Mouse (Mus musculus): ENCODE data around the gene Lif. TPM values are rescaled to one million over a fixed set of nuclear protein-coding genes. Genes with fewer than 3 reads are reported as not detected.

Lif gene
- total RNA-seq, 1 experiment: 7.9 TPM

DNA sequence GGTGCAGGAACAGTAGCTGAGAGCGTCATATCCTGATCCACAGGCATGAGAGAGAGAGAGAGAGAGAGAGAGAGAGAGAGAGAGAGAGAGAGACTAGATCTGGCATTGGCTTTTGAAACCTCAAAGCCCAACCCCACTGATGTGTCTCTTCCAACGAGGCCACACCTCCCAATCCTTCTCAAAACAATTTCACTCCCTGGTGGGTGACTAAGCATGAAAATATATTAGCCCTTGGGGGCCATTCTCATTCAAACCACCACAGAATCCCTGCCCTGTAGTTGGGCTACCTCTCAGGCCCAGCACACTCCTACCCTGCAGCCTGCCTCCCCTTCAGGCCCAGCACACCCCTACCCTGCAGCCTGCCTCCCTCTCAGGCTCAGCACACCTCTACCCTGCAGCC, 4.5 kb upstream of the Lif start:
- Histone ChIP-seq H3K9me3 (ENCODE audit: control insufficient read depth, insufficient read depth, low read depth, low read length) (no peaks in the 10 kb centered on the region), H3K4me1 (ENCODE audit: control insufficient read depth in 2 of 2, insufficient read depth in 2 of 2, low read length in 2 of 2, poor library complexity in 1 of 2) (peaks cover 0 to 24% of the 10 kb centered on the region in 2 experiments; a peak in 2 of 4 replicates), H3K9ac (ENCODE audit: insufficient read depth, low read depth, low read length, poor library complexity, severe bottlenecking) (no peak overlapping the region), H3K27ac (ENCODE audit: insufficient read depth, low read depth, low read length, poor library complexity, severe bottlenecking) (no peak overlapping the region), H3K36me3 (ENCODE audit: control insufficient read depth, insufficient read depth, low read length, poor library complexity, severe bottlenecking) (no peaks in the 10 kb centered on the region), H3K4me3 (ENCODE audit: insufficient read depth in 1 of 2, low read depth in 1 of 2, low read length in 2 of 2, poor library complexity in 1 of 2, severe bottlenecking in 1 of 2) (no peak overlapping the region)
- no peak for DNase-seq (ENCODE audit: low read depth, low spot score)
- in situ Hi-C loops (cut with MboI; ENCODE audit: low sequenced_read_pairs in 2 of 2, unreplicated experiment in 2 of 2): loop anchor here in 1 of 2 experiments (10.0 kb wide), 1 partner anchor 172 kb away; no protein-coding TSS in a partner anchor
- TF ChIP-seq CHD2 (IDR thresholded peaks at IDR 0.05; ENCODE audit: low read depth, low read length): no peak
- no peak for TF ChIP-seq ZC3H11A (IDR thresholded peaks at IDR 0.05; ENCODE audit: borderline replicate concordance, low read depth, low read length)
- no peak for TF ChIP-seq MAFK (IDR thresholded peaks at IDR 0.05; ENCODE audit: insufficient read depth, low read depth, low read length)
- no peak for TF ChIP-seq HCFC1 (IDR thresholded peaks at IDR 0.05; ENCODE audit: borderline replicate concordance, insufficient read depth, low read length)
- TF ChIP-seq ZNF384 (IDR thresholded peaks at IDR 0.05; ENCODE audit: low read depth, low read length): no peak

DNA sequence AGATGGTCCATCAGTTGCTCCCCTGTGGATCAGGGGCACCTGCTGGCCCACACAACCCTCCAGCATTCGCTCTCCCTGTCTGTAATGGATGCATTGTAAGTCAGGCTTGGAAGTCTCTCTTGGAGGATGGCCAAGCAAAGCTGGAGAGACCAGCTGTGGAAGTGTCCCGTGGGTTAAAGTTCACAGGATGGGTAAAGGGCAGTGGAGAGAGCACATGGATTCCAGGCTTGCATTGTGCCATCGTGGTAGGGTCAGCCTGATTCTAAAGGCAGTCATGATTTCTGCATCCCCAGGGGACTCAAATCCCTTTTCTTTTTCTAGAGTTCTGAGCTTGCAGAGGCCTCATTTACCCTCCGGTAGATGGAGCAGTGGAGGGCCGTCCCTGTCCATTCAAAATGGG, 399 bp downstream of the Lif start:
- TF ChIP-seq ZC3H11A (IDR thresholded peaks at IDR 0.05; ENCODE audit: borderline replicate concordance, low read depth, low read length) (no peak), MAFK (IDR thresholded peaks at IDR 0.05; ENCODE audit: insufficient read depth, low read depth, low read length) (no peak)
- no peak overlapping the region for H3K27ac ChIP-seq (ENCODE audit: insufficient read depth, low read depth, low read length, poor library complexity, severe bottlenecking)
- in situ Hi-C loops (cut with MboI; ENCODE audit: low sequenced_read_pairs in 2 of 2, unreplicated experiment in 2 of 2): loop anchor here in 1 of 2 experiments (5.0 to 10.0 kb wide), 2 partner anchors 35 to 167 kb away; no protein-coding TSS in a partner anchor

GRCm38 (mm10) chr11:4258657-4259082, 1.3 kb downstream of the Lif start:
- DNase-seq (ENCODE audit: low read depth, low spot score): peak; percentile 68
- TF ChIP-seq ZC3H11A (IDR thresholded peaks at IDR 0.05; ENCODE audit: borderline replicate concordance, low read depth, low read length): peak; percentile 81
- no peak for TF ChIP-seq CHD2 (IDR thresholded peaks at IDR 0.05; ENCODE audit: low read depth, low read length)
- H3K36me3 ChIP-seq (ENCODE audit: control insufficient read depth, insufficient read depth, low read length, poor library complexity, severe bottlenecking): no peaks in the 10 kb centered on the region
- no peak overlapping the region for H3K9ac ChIP-seq (ENCODE audit: insufficient read depth, low read depth, low read length, poor library complexity, severe bottlenecking)
- no peak overlapping the region for H3K27ac ChIP-seq (ENCODE audit: insufficient read depth, low read depth, low read length, poor library complexity, severe bottlenecking)
- in situ Hi-C loops (cut with MboI; ENCODE audit: low sequenced_read_pairs in 2 of 2, unreplicated experiment in 2 of 2): loop anchor here in 1 of 2 experiments (5.0 to 10.0 kb wide), 2 partner anchors 36 to 166 kb away; no protein-coding TSS in a partner anchor
- no peaks in the 10 kb centered on the region for H3K9me3 ChIP-seq (ENCODE audit: control insufficient read depth, insufficient read depth, low read depth, low read length)
- no peak overlapping the region; a peak in 1 of 4 replicates for H3K4me3 ChIP-seq (ENCODE audit: insufficient read depth in 1 of 2, low read depth in 1 of 2, low read length in 2 of 2, poor library complexity in 1 of 2, severe bottlenecking in 1 of 2)
- H3K4me1 ChIP-seq (ENCODE audit: control insufficient read depth in 2 of 2, insufficient read depth in 2 of 2, low read length in 2 of 2, poor library complexity in 1 of 2): peaks cover 0 to 31% of the 10 kb centered on the region in 2 experiments; a peak in 2 of 4 replicates

More for the DNA sequence above, 399 bp downstream of the Lif start:
- peaks cover 0 to 32% of the 10 kb centered on the region in 2 experiments; a peak in 2 of 4 replicates for H3K4me1 ChIP-seq (ENCODE audit: control insufficient read depth in 2 of 2, insufficient read depth in 2 of 2, low read length in 2 of 2, poor library complexity in 1 of 2)
- no peak overlapping the region for H3K4me3 ChIP-seq (ENCODE audit: insufficient read depth in 1 of 2, low read depth in 1 of 2, low read length in 2 of 2, poor library complexity in 1 of 2, severe bottlenecking in 1 of 2)
- H3K9me3 ChIP-seq (ENCODE audit: control insufficient read depth, insufficient read depth, low read depth, low read length): no peaks in the 10 kb centered on the region
- H3K9ac ChIP-seq (ENCODE audit: insufficient read depth, low read depth, low read length, poor library complexity, severe bottlenecking): no peak overlapping the region
- H3K36me3 ChIP-seq (ENCODE audit: control insufficient read depth, insufficient read depth, low read length, poor library complexity, severe bottlenecking): no peaks in the 10 kb centered on the region
- no peak for DNase-seq (ENCODE audit: low read depth, low spot score)

DNA sequence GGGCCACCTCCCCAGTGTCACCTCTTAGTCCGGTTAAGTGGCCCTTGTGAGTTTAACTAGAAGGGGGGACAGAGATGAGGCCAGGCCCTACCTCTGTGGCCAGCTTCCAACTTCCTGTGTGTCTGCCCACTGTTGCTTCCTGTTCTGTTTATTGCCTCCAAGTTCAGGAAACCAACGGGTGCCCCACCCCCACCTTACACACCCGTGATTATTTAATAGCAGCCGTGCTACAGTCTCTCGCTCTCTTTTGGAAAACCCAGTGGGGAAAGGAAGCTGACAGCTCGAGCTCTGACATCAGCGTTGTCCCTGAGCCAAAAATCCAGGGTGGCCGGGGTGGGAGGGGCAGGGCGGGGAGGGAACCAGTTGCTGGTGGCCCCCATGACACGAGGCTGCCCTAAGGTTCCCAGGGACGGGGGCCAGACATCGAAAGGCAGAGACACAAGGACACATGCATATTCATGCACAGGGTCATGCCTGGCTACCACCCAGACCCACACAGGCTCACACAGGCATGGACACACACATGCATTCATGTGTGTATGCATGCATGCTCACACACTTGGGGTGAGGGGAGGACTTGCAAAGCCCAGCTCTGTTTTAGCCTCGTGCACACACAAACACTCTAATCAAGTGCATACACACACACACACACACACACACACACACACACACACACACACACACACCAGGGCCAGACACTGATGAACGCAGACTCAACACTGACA, 3.3 kb downstream of the Lif start:
- Histone ChIP-seq H3K27ac (ENCODE audit: insufficient read depth, low read depth, low read length, poor library complexity, severe bottlenecking) (no peak overlapping the region), H3K4me3 (ENCODE audit: insufficient read depth in 1 of 2, low read depth in 1 of 2, low read length in 2 of 2, poor library complexity in 1 of 2, severe bottlenecking in 1 of 2) (no peak overlapping the region), H3K4me1 (ENCODE audit: control insufficient read depth in 2 of 2, insufficient read depth in 2 of 2, low read length in 2 of 2, poor library complexity in 1 of 2) (peaks cover 2 to 44% of the 10 kb centered on the region in 2 experiments; a peak in 3 of 4 replicates), H3K9ac (ENCODE audit: insufficient read depth, low read depth, low read length, poor library complexity, severe bottlenecking) (no peak overlapping the region), H3K36me3 (ENCODE audit: control insufficient read depth, insufficient read depth, low read length, poor library complexity, severe bottlenecking) (no peaks in the 10 kb centered on the region), H3K9me3 (ENCODE audit: control insufficient read depth, insufficient read depth, low read depth, low read length) (no peaks in the 10 kb centered on the region)
- TF ChIP-seq ZNF384 (IDR thresholded peaks at IDR 0.05; ENCODE audit: low read depth, low read length): no peak
- no peak for TF ChIP-seq MAFK (IDR thresholded peaks at IDR 0.05; ENCODE audit: insufficient read depth, low read depth, low read length)
- TF ChIP-seq ZC3H11A (IDR thresholded peaks at IDR 0.05; ENCODE audit: borderline replicate concordance, low read depth, low read length): no peak
- no peak for TF ChIP-seq HCFC1 (IDR thresholded peaks at IDR 0.05; ENCODE audit: borderline replicate concordance, insufficient read depth, low read length)
- no peak for TF ChIP-seq CHD2 (IDR thresholded peaks at IDR 0.05; ENCODE audit: low read depth, low read length)
- in situ Hi-C loops (cut with MboI; ENCODE audit: low sequenced_read_pairs in 2 of 2, unreplicated experiment in 2 of 2): no loop called here
- DNase-seq (ENCODE audit: low read depth, low spot score): no peak

Measured in ES-E14 (cell line).